Mouse (Mus musculus) left cerebral cortex, postnatal 4 days (tissue): ENCODE data around the gene Tpx2. TPM values are rescaled to one million over a fixed set of nuclear protein-coding genes. Genes with fewer than 3 reads are reported as not detected.

Experiments used
- DNase-seq: peaks from one replicate; pipeline ENCODE4 v3.0.0-alpha.2; 2022
- intact Hi-C: fragments of 180-260 bp; cut with DNase I; formaldehyde crosslinking; loops from one replicate; pipeline ENCODE4 v1.15.1; 2025
- total RNA-seq, 2 experiments: library from RNA; stranded (reverse); gene quantifications; 2 replicates each; pipeline ENCODE4 v1.2.3; 2021

The Tpx2 gene
- total RNA-seq, 2 experiments from 2014 or later, result 9.8 to 11.0 TPM

DNA sequence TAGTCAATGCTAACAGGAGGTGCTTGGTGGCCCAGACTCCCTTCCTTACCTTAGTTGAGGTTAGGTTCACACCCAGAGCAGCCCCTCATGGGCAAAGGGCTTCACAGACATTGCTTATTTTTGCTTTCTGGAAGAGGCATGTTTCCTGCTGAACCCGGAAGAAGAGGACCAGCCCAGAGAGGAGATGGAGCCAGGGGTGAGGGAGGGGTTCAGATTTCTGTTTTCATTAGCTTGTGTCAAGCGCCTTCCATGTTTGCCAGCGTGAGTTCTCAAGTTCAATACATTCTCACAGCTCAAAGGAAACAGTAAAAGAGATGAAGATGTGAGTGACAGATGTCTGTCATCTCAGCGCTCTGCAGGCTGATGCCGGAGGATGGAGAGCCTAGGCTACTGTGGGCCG, 62.1 kb downstream of the Tpx2 start:
- intact Hi-C loops, result no loop called here
- no peak for DNase-seq

GRCm38 (mm10) chr2:152911031-152911430, 63.3 kb downstream of the Tpx2 start, which contains the start of gene Mylk2:
Gene Mylk2 (plus strand): TSS chr2:152911352.
- peak; percentile 71 for DNase-seq
- intact Hi-C loops, result no loop called here

GRCm38 (mm10) chr2:152911432-152911831, 63.7 kb downstream of the Tpx2 start:
- no peak for DNase-seq
- intact Hi-C loops, result no loop called here

- DNase-seq, result no peak
- intact Hi-C loops, result no loop called here
Measured at GRCm38 (mm10) chr2:152913471-152913870, 65.7 kb downstream of the Tpx2 start.

DNA sequence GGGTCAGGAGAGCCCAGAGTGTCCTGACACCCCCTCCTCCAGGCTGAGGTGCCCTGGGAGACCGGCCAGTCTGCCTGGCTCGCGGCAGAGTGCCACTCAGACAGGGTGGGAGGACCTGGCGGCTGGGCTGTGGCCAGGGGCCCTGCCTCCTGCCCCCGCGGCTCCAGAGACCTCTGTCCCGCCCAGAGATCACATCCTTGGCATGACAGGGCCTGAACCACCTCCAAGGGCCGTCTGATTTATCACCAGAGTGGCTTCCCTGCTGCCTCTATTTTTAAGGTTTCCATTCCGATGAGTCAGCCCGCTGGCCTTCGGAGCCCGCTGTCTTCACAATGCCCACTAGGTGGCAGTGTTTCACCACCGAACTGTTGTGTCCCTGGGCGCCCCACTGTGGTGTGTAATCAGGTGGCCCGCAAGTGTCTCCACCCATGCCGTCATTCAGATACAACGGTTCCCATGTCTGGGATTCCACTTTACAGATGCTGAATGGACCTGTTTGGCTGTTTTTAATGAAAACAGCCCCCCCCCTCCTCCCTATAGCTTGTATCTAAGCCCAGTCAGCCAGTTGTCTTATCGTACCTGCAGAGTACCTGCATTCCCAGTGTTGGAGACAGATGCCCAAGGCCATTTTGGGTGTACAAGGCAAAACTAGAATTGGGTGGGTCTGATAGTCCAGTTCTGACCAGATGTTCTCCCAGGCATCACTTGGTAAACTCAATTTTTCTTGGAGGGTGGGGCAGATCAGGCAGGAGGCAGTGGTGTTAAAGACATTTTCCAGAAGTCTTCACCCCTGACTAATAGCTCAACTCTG, 66.8 kb downstream of the Tpx2 start:
- intact Hi-C loops, result loop anchor here (5.0 kb wide), 1 partner anchor 228 kb away; no protein-coding TSS in a partner anchor
- DNase-seq, result peak; percentile 91

DNA sequence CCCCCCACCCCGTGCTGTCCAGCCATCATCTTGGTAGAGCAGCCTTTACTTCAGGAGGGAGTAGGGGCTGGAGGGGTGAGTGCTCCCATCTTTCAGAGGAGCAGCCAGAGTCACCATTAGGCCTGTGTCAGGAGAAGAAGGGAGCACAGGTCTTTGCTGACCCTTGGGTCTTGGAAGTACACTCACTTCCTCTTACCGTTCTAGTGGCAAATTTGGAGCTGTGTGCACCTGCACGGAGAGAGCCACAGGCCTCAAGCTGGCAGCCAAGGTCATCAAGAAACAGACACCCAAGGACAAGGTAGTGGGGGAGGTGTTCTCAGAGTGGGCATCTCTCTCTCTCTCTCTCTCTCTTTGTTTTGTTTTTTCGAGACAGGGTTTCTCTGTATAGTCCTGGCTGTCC, 67.7 kb downstream of the Tpx2 start:
- no peak for DNase-seq
- intact Hi-C loops, result loop anchor here (5.0 kb wide), 1 partner anchor 227 kb away; no protein-coding TSS in a partner anchor

- intact Hi-C loops, result loop anchor here (5.0 kb wide), 1 partner anchor 226 kb away; no protein-coding TSS in a partner anchor
Measured at GRCm38 (mm10) chr2:152916111-152916510, 68.3 kb downstream of the Tpx2 start.

GRCm38 (mm10) chr2:152917671-152918070, 69.9 kb downstream of the Tpx2 start:
- intact Hi-C loops, result loop anchor here (5.0 kb wide), 1 partner anchor 225 kb away; no protein-coding TSS in a partner anchor
- DNase-seq, result no peak

More at GRCm38 (mm10) chr2:152916111-152916510, 68.3 kb downstream of the Tpx2 start:
- no peak for DNase-seq

DNA sequence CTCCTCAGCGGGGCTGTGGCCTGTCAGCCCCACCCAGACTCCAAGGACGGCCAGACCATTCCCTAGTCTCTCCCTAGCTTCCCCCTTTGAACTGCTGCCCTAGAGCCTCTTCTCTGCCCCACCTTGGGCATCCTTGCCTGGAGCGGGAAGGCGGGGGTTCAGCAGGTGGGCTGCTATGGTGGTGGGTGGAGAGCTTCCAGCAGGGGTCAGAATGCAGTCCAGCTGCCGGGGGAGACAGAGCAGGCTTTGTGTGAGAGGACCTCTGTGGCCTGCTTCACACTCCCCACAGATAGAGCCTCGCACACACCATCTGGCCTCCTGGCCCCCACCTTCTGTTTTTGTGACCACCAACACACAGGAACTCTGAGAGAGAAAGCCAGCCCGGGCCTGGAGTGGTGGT, 74.6 kb downstream of the Tpx2 start:
- peak; percentile 75 for DNase-seq
- intact Hi-C loops, result no loop called here

DNA sequence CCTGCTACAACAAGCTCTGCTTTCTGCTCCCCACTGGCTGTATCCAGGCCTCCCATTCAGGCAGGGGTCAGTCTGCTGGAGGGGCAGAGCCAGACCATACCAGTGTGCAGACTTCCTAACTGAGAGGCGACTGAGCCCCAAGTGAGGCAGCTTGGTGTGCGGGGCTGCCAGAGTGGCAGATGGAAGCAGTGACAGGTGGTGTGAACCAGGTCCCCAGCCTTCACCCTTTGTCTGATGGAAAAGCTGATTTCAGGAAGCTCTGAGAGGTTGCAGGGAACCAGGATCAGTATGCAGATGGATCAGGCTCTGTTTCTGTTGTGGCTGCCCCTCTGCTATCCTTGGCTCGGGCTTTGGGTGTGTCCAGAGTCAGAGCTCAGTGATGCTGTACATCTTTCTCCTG, 75.9 kb downstream of the Tpx2 start:
- DNase-seq, result peak; percentile 70
- intact Hi-C loops, result no loop called here

GRCm38 (mm10) chr2:152924128-152924527, 76.4 kb downstream of the Tpx2 start:
- no peak for DNase-seq
- intact Hi-C loops, result no loop called here

DNA sequence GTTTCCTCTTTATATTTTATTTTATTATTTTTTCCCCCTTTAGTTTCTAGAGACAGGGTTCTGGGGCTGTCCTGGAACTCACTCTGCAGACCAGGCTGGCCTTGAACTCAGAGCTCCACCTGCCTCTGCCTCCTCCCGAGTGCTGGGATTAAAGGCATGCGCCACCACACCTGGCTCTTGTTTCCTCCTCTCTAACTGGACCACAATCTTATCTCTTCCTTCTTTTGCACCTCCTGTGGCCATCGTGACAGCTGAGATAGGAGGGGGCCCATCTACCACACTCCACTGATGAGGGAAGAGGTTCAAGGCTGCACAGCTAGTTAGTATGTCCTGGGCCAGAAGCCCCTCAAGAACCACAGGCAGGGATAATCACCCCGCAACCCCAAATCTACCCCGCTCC, 76.8 kb downstream of the Tpx2 start:
- no peak for DNase-seq
- intact Hi-C loops, result no loop called here

DNA sequence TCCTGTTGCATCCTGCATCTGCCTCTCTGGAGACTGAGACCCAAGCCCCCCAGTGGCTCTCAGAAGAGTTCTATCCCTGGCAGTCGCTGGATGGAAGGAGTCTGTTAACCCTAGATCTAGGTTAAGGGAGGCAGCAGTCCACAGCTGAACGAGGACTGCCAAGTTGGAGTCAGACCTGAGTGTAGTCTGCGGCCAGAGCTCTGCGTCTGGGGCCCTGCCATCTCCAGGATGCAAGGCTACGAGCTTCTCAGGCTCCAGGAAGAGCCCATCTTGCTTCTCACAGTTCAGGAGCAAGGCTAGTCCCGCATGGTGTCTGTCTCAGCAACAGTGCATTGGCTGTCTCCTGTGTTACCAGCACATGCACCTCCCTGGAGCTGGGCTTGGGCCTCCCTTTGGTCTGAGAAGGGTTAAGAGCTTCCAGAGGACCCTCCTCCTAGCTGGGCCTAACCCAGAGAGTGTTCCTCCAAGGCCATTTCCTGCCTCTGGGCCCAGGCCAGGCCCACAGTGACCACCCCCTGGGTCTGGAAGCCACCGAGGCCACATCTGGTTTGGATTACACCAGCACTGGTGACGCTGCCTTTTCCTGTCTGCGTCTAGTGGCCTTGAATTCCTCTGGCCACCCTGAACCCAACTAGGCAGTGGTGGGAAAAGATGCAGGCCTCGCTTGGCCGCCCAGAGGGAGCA, 77.6 kb downstream of the Tpx2 start:
- intact Hi-C loops, result no loop called here
- DNase-seq, result no peak

- no peak for DNase-seq
- intact Hi-C loops, result no loop called here
Measured at GRCm38 (mm10) chr2:152926896-152927295, 79.1 kb downstream of the Tpx2 start.

- intact Hi-C loops, result no loop called here
- DNase-seq, result no peak
Measured at GRCm38 (mm10) chr2:152927371-152927770, 79.6 kb downstream of the Tpx2 start.

- intact Hi-C loops, result no loop called here
Measured at GRCm38 (mm10) chr2:152928219-152928987, 80.6 kb downstream of the Tpx2 start.

GRCm38 (mm10) chr2:152928988-152929370, 81.2 kb downstream of the Tpx2 start:
- no peak for DNase-seq
- intact Hi-C loops, result no loop called here

More at GRCm38 (mm10) chr2:152928219-152928987, 80.6 kb downstream of the Tpx2 start:
- DNase-seq, result no peak

DNA sequence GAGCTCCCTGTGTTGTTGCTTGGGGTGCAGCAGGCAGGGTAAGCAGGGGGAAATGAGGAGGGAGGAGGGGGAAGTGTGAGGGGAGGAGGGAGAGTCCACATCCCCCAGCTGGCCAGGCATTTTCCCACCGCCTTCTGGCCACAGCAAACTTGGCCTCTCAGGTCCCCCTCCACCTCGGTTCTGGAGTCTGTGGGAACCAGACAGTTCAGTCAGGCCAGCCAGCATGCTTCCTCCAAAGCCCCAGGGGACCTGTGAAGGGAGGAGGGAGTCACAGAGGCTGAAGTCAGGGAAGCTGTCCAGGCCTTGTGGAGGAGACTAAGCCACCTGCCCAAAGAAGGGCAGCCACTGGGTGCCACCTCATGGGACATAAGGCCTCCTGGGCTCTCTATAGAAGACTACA, 82.5 kb downstream of the Tpx2 start:
- intact Hi-C loops, result no loop called here
- DNase-seq, result no peak

DNA sequence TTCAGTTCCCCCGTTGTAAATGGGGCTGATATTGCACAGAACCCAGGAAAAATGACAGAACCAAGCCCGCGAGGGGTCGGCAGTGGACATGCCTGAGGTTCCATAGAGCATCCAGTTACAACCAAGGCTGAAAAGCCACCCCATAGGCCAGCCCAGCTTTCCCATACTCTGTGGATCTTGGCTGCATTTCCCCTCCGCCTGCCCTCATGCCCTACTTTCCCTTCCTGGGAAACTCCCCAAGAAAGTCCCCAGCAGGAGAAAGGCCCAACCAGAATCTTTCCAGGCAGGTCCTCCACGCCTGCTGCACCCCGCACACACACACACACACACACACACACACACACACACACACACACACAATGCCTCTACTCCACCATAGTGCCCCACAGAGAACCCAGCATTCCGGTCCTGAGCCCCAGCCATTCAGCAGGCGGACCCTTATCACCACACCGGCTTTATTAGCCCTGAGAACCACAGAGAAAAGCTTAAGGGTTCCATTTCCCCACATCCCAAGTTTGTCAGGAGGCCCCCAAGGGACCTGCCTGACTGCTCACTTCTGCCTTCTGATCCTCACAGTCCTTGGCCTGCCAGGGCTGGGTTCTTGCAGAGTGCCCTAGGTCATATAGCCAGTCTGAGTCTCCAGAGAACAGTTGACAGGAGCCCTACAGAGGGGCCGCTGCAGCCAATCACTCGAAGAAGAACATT, 83.8 kb downstream of the Tpx2 start:
- DNase-seq, result no peak

DNA sequence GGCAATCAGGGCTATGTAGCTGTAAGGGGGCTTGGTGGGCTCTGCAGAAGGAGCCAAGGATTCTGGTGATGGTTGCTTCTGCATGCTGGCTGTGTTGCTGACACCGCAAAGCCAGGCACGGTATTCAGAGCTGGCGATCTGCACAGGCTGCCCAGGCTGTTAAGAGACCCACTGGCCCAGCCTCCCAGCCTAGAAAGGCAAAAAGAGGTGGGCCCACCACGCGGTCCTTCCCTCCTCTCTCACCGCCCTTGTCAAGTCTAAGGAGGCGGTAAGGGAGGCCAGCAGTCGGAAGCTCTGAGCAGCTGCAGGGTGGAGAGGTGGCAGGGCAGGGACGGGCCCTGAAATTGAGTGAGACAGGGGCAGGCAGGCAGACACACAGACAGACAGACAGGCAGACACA, 85.3 kb downstream of the Tpx2 start, which contains the start of gene Foxs1:
TSS of gene Foxs1 (minus strand) at position 161 of the 400 bp plus-strand sequence.
- intact Hi-C loops, result no loop called here

More for the DNA sequence above, 83.8 kb downstream of the Tpx2 start:
- intact Hi-C loops, result no loop called here

More for the DNA sequence above, 85.3 kb downstream of the Tpx2 start, which contains the start of gene Foxs1:
- DNase-seq, result no peak
